In genomic region chr2:152287560-152287959, GRCm38 (mm10) we compare ENCODE assay signal across 24 mouse cellular contexts. TPM values are rescaled to one million over a fixed set of nuclear protein-coding genes. Genes with fewer than 3 reads are reported as not detected.
DNase-seq lines count a peak whose midpoint lies in the region; ATAC-seq and TF ChIP-seq lines count a peak whose summit lies in the region.
"Had no signal": no experiment of that assay in that cellular context is flagged by ENCODE, and none has a peak within 500 bp of the region (broad histone marks: within the 10 kb centered on the region; RNA-seq: fewer than 3 reads in every experiment).

No protein-coding gene starts in this region.

- no peak overlapping the region for H3K9ac ChIP-seq in heart, adult 2 months (ENCODE audit: low read depth, low read length)
- H3K9ac ChIP-seq in midbrain, embryonic 11.5 days (ENCODE audit: low read length) = no peak overlapping the region
- H3K9ac ChIP-seq in midbrain, embryonic 14.5 days (replicated peaks; ENCODE audit: low read length) = no peak overlapping the region

- peaks cover 3% of the 10 kb centered on the region for H3K36me3 ChIP-seq in heart, adult 2 months (ENCODE audit: control insufficient read depth, insufficient read depth, low read length)
- H3K36me3 ChIP-seq in midbrain, embryonic 11.5 days (ENCODE audit: control insufficient read depth, insufficient read depth, low read length) = peaks cover 7% of the 10 kb centered on the region
- H3K36me3 ChIP-seq in midbrain, embryonic 14.5 days (ENCODE audit: control insufficient read depth, insufficient read depth, low read length) = peaks cover 52% of the 10 kb centered on the region
- H3K36me3 ChIP-seq in C2C12 (ENCODE audit: control insufficient read depth, insufficient read depth) (peaks cover 48% of the 10 kb centered on the region), myocyte (ENCODE audit: control insufficient read depth, insufficient read depth) (peaks cover 51% of the 10 kb centered on the region)

- H3ac ChIP-seq in C2C12 (ENCODE audit: control insufficient read depth, insufficient read length, low read depth) = no peak overlapping the region
- H3ac ChIP-seq in myocyte (ENCODE audit: control insufficient read depth, insufficient read length) = no peak overlapping the region

- no peaks in the 10 kb centered on the region for H3K79me3 ChIP-seq in C2C12 (ENCODE audit: low read depth)

- H3K27ac ChIP-seq in heart, adult 2 months = no peak overlapping the region
- H3K27ac ChIP-seq in midbrain, embryonic 11.5 days (ENCODE audit: low read depth, low read length) = no peak overlapping the region
- no peak overlapping the region for H3K27ac ChIP-seq in midbrain, embryonic 14.5 days (replicated peaks; ENCODE audit: low read depth, low read length)

- H3K4me3 ChIP-seq in heart, adult 2 months = no peak overlapping the region
- no peak overlapping the region for H3K4me3 ChIP-seq in midbrain, embryonic 11.5 days (ENCODE audit: low read depth, low read length)
- no peak overlapping the region for H3K4me3 ChIP-seq in midbrain, embryonic 14.5 days (replicated peaks; ENCODE audit: low read depth, low read length)
- H3K4me3 ChIP-seq in C2C12 (ENCODE audit: insufficient read depth, poor library complexity, severe bottlenecking) (no peak overlapping the region), myocyte (no peak overlapping the region)

- no peak for ATAC-seq in midbrain, embryonic 11.5 days (ENCODE audit: low FRiP score)
- ATAC-seq in midbrain, embryonic 14.5 days (ENCODE audit: low FRiP score, low TSS enrichment) = no peak
- ATAC-seq: activated CD4-positive, CD25-positive, alpha-beta regulatory T cell, adult 4 months; CD4-positive, CD25-positive, alpha-beta regulatory T cell, adult 4 months; Patski had no signal

- no peak for TF ChIP-seq CTCF in heart, adult 2 months (IDR thresholded peaks at IDR 0.05)
- TF ChIP-seq CTCF in C2C12 (IDR thresholded peaks at IDR 0.05; ENCODE audit: control insufficient read depth, insufficient read depth, insufficient read length) = no peak

- DNase-seq in heart, adult 11 months = peak; percentile 15
- DNase-seq in heart, adult 2 months = no peak
- peak; percentile 56 for DNase-seq in midbrain, embryonic 11.5 days (ENCODE audit: low spot score, missing footprints)
- DNase-seq in midbrain, embryonic 14.5 days = no peak
- DNase-seq in right cerebral cortex, postnatal 14 days = no peak
- no peak for DNase-seq in Muller cell, postnatal 12 days (ENCODE audit: inconsistent ontology term)
- DNase-seq: adrenal gland, adult 2 months; adrenal gland, adult 8-10 months; adrenal gland, postnatal 10 days; adrenal gland, postnatal 14 days; adrenal gland, postnatal 25 days; adrenal gland, postnatal 36 days; B cell, adult 2 months; cerebellum, adult 11 months; cerebellum, adult 11-12 months; cerebellum, adult 18-20 months; cerebellum, adult 2 months had no signal

- H3K79me2 ChIP-seq in heart, adult 2 months (replicated peaks; ENCODE audit: control insufficient read depth, insufficient read depth, low read length) = no peaks in the 10 kb centered on the region; the same call in 1 of the 2 replicates
- H3K79me2 ChIP-seq in C2C12 (ENCODE audit: control insufficient read depth, insufficient read depth) (no peaks in the 10 kb centered on the region), myocyte (ENCODE audit: control insufficient read depth, insufficient read depth) (no peaks in the 10 kb centered on the region)

- no peak for TF ChIP-seq EP300 in heart, adult 2 months (IDR thresholded peaks at IDR 0.05; ENCODE audit: insufficient read depth, low read depth, low read length)

- intact Hi-C loops in heart, adult 2 months (cut with DNase I) = loop anchor here (5.0 kb wide), 1 partner anchor 35 kb away; no protein-coding TSS in a partner anchor

- H3K27me3 ChIP-seq in heart, adult 2 months (ENCODE audit: control insufficient read depth, insufficient read depth, low read length) = no peaks in the 10 kb centered on the region
- H3K27me3 ChIP-seq in midbrain, embryonic 11.5 days (ENCODE audit: control insufficient read depth, insufficient read depth, low read length) = no peaks in the 10 kb centered on the region
- no peaks in the 10 kb centered on the region for H3K27me3 ChIP-seq in midbrain, embryonic 14.5 days (ENCODE audit: control insufficient read depth, insufficient read depth, low read length)
- H3K27me3 ChIP-seq in C2C12 (ENCODE audit: control insufficient read depth, insufficient read depth, insufficient read length) = no peaks in the 10 kb centered on the region
- no peaks in the 10 kb centered on the region for H3K27me3 ChIP-seq in myocyte (ENCODE audit: control insufficient read depth, insufficient read depth, insufficient read length)
- H3K27me3 ChIP-seq: CH12.LX, Patski had no signal

- no peaks in the 10 kb centered on the region for H3K9me3 ChIP-seq in midbrain, embryonic 11.5 days (ENCODE audit: control insufficient read depth, low read length)
- no peaks in the 10 kb centered on the region for H3K9me3 ChIP-seq in midbrain, embryonic 14.5 days (ENCODE audit: control insufficient read depth, low read length)
- H3K9me3 ChIP-seq: G1E had no signal

- WGBS in heart, adult 2 months = 90% methylated on average over 5 of the region's 5 CpGs
- WGBS in midbrain, embryonic 11.5 days = 94% methylated on average over 5 of the region's 5 CpGs
- WGBS in midbrain, embryonic 14.5 days = 95% methylated on average over 5 of the region's 5 CpGs

- peaks cover 1% of the 10 kb centered on the region; the same call in 1 of the 2 replicates for H3K4me1 ChIP-seq in heart, adult 2 months (ENCODE audit: control insufficient read depth, insufficient read depth, low read length)
- H3K4me1 ChIP-seq in midbrain, embryonic 11.5 days (ENCODE audit: control insufficient read depth, insufficient read depth, low read length) = no peaks in the 10 kb centered on the region
- H3K4me1 ChIP-seq in midbrain, embryonic 14.5 days (ENCODE audit: control insufficient read depth, insufficient read depth, low read length) = no peaks in the 10 kb centered on the region

- H3K4me2 ChIP-seq in midbrain, embryonic 11.5 days = no peak overlapping the region
- H3K4me2 ChIP-seq in midbrain, embryonic 14.5 days (ENCODE audit: low read length) = no peak overlapping the region
- H3K4me2 ChIP-seq in myocyte (ENCODE audit: low read depth) = no peak overlapping the region

- TF ChIP-seq POLR2A in heart, adult 2 months (IDR thresholded peaks at IDR 0.05; ENCODE audit: insufficient read depth, low read depth, low read length) = no peak
- no peak for TF ChIP-seq POLR2A in myocyte (IDR thresholded peaks at IDR 0.05; ENCODE audit: insufficient read length, low read depth)

TF ChIP-seq in C2C12, 6 proteins besides CTCF, POLR2A, EP300 and RAD21:
- TF ChIP-seq USF1 (IDR thresholded peaks at IDR 0.05; ENCODE audit: low read depth) (no peak), MYOD1 (IDR thresholded peaks at IDR 0.05; ENCODE audit: control insufficient read depth, insufficient read length, low read depth) (no peak), CEBPB (IDR thresholded peaks at IDR 0.05; ENCODE audit: low read depth) (peak; percentile 51), MAX (IDR thresholded peaks at IDR 0.05) (no peak), FOSL1 (IDR thresholded peaks at IDR 0.05; ENCODE audit: insufficient read depth, low read length, poor library complexity, severe bottlenecking) (no peak), MYOG (IDR thresholded peaks at IDR 0.05; ENCODE audit: control insufficient read depth, extremely low read depth, insufficient read length) (no peak)

TF ChIP-seq in myocyte, 11 proteins besides CTCF, POLR2A, EP300 and RAD21:
- TF ChIP-seq TCF12 (IDR thresholded peaks at IDR 0.05; ENCODE audit: insufficient read depth, poor library complexity, severe bottlenecking) (no peak), MAX (IDR thresholded peaks at IDR 0.05; ENCODE audit: low read depth) (no peak), TCF3 (IDR thresholded peaks at IDR 0.05; ENCODE audit: insufficient read length, low read depth) (no peak), E2F4 (IDR thresholded peaks at IDR 0.05; ENCODE audit: insufficient read depth) (no peak), SRF (IDR thresholded peaks at IDR 0.05; ENCODE audit: control insufficient read depth, insufficient read length, low read depth) (no peak), MYOD1 (IDR thresholded peaks at IDR 0.05; ENCODE audit: control insufficient read depth in 1 of 3, insufficient read length in 2 of 3, low read depth in 2 of 3) (no peak), CEBPB (IDR thresholded peaks at IDR 0.05; ENCODE audit: insufficient read depth, poor library complexity, severe bottlenecking) (peak; percentile 52; the same call in 1 of the 2 replicates)

RNA-seq across cellular contexts. Expression of gene Tbc1d20, which starts 6.1 kb away (rescaled TPM):
- total RNA-seq in heart, adult 2 months (2021) = 10 to 100 TPM; 39.0 to 46.5 TPM
- 43.1 and 60.1 TPM in 2 replicates for polyA plus RNA-seq in heart, adult 2 months (2012; rRNA removed)
- 24.2 and 25.0 TPM in 2 replicates for polyA plus RNA-seq in midbrain, embryonic 11.5 days (2014; fragmentation: Nextera tagmentation; extraction: Ambion mirVana)
- 23.3 and 28.8 TPM in 2 replicates for polyA plus RNA-seq in midbrain, embryonic 14.5 days (2014; fragmentation: Nextera tagmentation; extraction: Ambion mirVana)
- polyA plus RNA-seq in C2C12 (2012; fragmentation: generic; extraction: Trizol) (32.7 TPM), myocyte (2012; fragmentation: generic; extraction: Trizol) (51.8 TPM)

RNA-seq across cellular contexts. Expression of gene Rbck1, which starts 44.9 kb away (rescaled TPM):
- total RNA-seq in heart, adult 2 months (2021) = 10 to 100 TPM; 44.3 to 45.2 TPM
- 107 and 128 TPM in 2 replicates for polyA plus RNA-seq in heart, adult 2 months (2012; rRNA removed)
- 62.0 and 70.1 TPM in 2 replicates for polyA plus RNA-seq in midbrain, embryonic 11.5 days (2014; fragmentation: Nextera tagmentation; extraction: Ambion mirVana)
- polyA plus RNA-seq in midbrain, embryonic 14.5 days (2014; fragmentation: Nextera tagmentation; extraction: Ambion mirVana) = 108 and 109 TPM in 2 replicates
- 65.3 TPM for polyA plus RNA-seq in C2C12 (2012; fragmentation: generic; extraction: Trizol)
- 73.3 TPM for polyA plus RNA-seq in myocyte (2012; fragmentation: generic; extraction: Trizol)

RNA-seq across cellular contexts. Expression of gene Trib3, which starts 56.3 kb away (rescaled TPM):
- 1 to 10 TPM; 2.4 to 3.6 TPM for total RNA-seq in heart, adult 2 months (2021)
- 2.3 and 3.3 TPM in 2 replicates for polyA plus RNA-seq in heart, adult 2 months (2012; rRNA removed)
- polyA plus RNA-seq in midbrain, embryonic 11.5 days (2014; fragmentation: Nextera tagmentation; extraction: Ambion mirVana) = 1.1 and 1.2 TPM in 2 replicates
- polyA plus RNA-seq in midbrain, embryonic 14.5 days (2014; fragmentation: Nextera tagmentation; extraction: Ambion mirVana) = 0.62 and 1.2 TPM in 2 replicates
- polyA plus RNA-seq in C2C12 (2012; fragmentation: generic; extraction: Trizol) (27.6 TPM), myocyte (2012; fragmentation: generic; extraction: Trizol) (410 TPM)

Comparison
In these comparisons a context has a peak if more than half of its experiments do, and no peak if none do; other contexts are left out.
1. DNase-seq: peak in heart, adult 11 months (single experiment) and midbrain, embryonic 11.5 days (single experiment); none in heart, adult 2 months (0 of 2), midbrain, embryonic 14.5 days (single experiment), right cerebral cortex, postnatal 14 days (single experiment) and Muller cell, postnatal 12 days (single experiment).
2. RNA of gene Trib3, which starts 56.3 kb away (polyA plus RNA-seq): 410 TPM in myocyte (single experiment); 27.6 TPM in C2C12 (single experiment), 2.3 to 3.3 TPM in heart, adult 2 months, 0.62 to 1.2 TPM in midbrain, embryonic 14.5 days and 1.1 to 1.2 TPM in midbrain, embryonic 11.5 days; every median in the first group is over 10 times any median in the second.